Mouse (Mus musculus): ENCODE measurements around the gene Gm6309. TPM values are rescaled to one million over a fixed set of nuclear protein-coding genes. Genes with fewer than 3 reads are reported as not detected.
"Not testable (repeated sequence)": the region's sequence is repeated elsewhere in the genome, so short reads cannot be mapped to it uniquely, and the experiment has no call there.

The Gm6309 gene
- polyA plus RNA-seq, 1 experiment from 2014 or later = not detected

DNA sequence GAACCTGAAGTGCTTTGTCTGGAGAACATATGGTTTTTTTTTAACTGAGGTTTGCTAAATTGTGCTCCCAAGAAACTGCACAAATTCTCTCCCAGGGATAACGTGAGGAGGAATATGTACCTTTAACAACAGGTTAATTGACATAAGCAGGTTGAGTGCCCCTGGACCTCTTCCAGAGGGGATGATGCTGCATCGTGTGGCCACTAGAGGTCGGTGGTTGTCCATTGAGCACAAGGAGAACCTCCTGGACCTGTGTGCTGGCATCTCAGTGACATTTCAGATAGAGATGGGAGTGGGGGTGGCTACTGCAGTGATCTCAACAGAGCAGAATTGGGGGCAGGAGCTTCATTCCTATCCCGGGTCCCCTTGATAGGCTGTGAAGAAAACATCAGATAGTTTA, 2.2 kb upstream of the Gm6309 start:
- H3K27ac ChIP-seq; ATAC-seq (replicated peaks); H3K9me3 ChIP-seq; H3K9ac ChIP-seq; H3K4me1 ChIP-seq; H3K36me3 ChIP-seq (replicated peaks); H3K4me3 ChIP-seq; H3K4me2 ChIP-seq; H3K27me3 ChIP-seq (replicated peaks): not testable (repeated sequence)
- WGBS = 66% methylated on average over 4 of the region's 4 CpGs

DNA sequence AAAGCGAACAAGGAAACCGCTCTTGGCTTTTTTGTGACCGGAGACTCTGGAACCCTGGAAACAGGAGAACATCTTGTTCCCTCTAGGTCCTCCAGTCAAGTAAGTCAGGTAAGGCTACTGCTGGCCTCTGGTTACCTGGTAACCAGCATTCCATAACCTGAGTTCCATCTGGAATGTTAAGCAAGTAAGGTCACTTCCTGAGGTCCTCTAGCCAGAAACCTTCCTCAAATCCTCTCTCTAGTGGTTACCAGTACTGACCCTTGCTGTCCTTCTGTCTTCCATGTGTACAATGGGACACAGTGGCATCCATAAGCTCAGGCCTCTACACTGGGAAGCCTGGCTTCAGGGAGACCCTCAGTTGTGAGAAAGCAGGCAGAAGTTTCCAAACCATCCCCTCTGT, 10.1 kb downstream of the Gm6309 start, which contains the start of gene Gm5565:
Gene Gm5565, minus strand, starts transcription at position 101 of the 400 bp plus-strand sequence.
- not testable (repeated sequence) for H3K4me2 ChIP-seq; H3K9me3 ChIP-seq; H3K36me3 ChIP-seq (replicated peaks); H3K27me3 ChIP-seq (replicated peaks); H3K4me1 ChIP-seq; H3K4me3 ChIP-seq; H3K27ac ChIP-seq; H3K9ac ChIP-seq; ATAC-seq (replicated peaks)
- 97% methylated on average over 3 of the region's 3 CpGs for WGBS

DNA sequence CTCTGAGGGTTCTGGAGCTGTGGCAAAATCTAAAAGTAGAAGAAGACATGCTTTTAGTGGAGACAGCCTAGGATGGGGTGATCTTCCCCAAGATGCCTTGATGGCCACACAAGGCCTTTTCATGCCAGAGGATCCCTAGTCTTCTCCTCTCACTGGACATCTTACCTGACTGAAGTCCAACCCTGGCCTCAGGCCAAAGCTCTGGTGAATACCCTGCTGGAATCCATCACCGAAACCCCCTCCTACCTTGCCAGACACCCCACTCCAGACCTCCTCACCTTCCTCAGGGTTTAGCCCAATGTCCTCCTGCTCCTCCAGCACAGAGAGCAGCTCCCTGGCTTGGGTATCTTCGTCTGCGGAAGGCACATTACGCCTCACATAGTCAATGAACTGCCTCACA, 12.2 kb downstream of the Gm6309 start:
- not testable (repeated sequence) for H3K27ac ChIP-seq; ATAC-seq (replicated peaks); H3K4me3 ChIP-seq; H3K4me2 ChIP-seq; H3K9ac ChIP-seq; H3K27me3 ChIP-seq (replicated peaks); H3K4me1 ChIP-seq; H3K9me3 ChIP-seq; H3K36me3 ChIP-seq (replicated peaks)
- 82% methylated on average over 4 of the region's 4 CpGs for WGBS

DNA sequence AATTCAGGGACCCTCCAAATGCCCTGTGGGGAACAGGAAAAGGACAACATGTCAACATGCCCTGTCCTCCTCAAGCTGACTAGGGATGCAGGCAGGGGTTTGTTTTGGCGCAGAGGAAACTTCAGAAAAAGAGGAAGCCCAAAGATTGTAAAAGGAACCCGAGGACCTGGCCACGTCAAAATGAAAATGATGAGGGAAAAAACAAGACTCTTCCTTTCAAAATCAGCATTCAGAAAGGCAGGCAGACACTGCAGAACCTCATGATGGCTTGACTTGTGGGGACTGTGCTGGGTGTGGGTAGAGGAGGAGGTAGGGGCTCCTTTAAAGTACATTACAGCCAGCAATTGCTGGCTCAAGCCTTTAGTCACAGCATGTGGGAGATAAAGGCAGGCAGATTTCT, 20.1 kb downstream of the Gm6309 start:
- Histone ChIP-seq H3K4me2 (no peak overlapping the region), H3K9me3 (0 out of 2 replicates have a peak, but pooled peaks cover 3% of the 10 kb centered on the region), H3K4me3 (no peak overlapping the region), H3K36me3 (replicated peaks) (no peaks in the 10 kb centered on the region), H3K4me1 (no peaks in the 10 kb centered on the region), H3K27me3 (replicated peaks) (no peaks in the 10 kb centered on the region), H3K27ac (no peak overlapping the region), H3K9ac (no peak overlapping the region)
- WGBS = 73% methylated on average over 3 of the region's 3 CpGs
- no peak for ATAC-seq (replicated peaks)

DNA sequence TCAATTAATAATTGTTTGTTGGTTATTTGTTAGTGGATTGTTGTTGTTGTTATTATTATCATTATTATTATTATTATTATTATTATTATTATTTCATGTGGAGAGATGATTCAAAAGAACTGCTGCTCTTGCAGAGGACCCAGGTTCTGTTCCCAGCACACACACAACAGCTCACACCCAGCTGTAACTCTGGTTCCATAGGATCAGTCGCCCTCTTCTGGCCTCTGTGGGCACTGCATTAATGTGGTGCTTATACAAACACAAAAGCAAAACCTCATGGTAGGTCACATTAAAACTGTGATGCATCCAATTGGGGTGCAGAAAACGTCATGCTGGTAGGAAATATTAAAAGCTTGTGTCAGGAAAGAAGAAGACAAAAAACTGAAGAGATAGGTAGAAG, 22.6 kb downstream of the Gm6309 start:
- H3K9ac ChIP-seq = no peak overlapping the region
- no peak overlapping the region for H3K4me3 ChIP-seq
- H3K36me3 ChIP-seq (replicated peaks) = no peaks in the 10 kb centered on the region
- no peak overlapping the region for H3K4me2 ChIP-seq
- no peaks in the 10 kb centered on the region for H3K4me1 ChIP-seq
- no peak for ATAC-seq (replicated peaks)
- H3K9me3 ChIP-seq = 0 out of 2 replicates have a peak, but pooled peaks cover 3% of the 10 kb centered on the region
- 40% methylated on average over 2 of the region's 2 CpGs for WGBS
- H3K27ac ChIP-seq = no peak overlapping the region
- H3K27me3 ChIP-seq (replicated peaks) = no peaks in the 10 kb centered on the region

Other genes starting within 250 kb of the Gm6309 start
- gene Cyp3a25, start 161.1 kb downstream of the Gm6309 start, polyA plus RNA-seq (2015; fragmentation: Nextera tagmentation; extraction: Ambion mirVana) = not detected in 2 replicates
- gene Cyp3a59, start 91.5 kb downstream of the Gm6309 start, polyA plus RNA-seq (2015; fragmentation: Nextera tagmentation; extraction: Ambion mirVana) = not detected in 2 replicates
- not detected in 2 replicates for gene Gm5565, start 10.2 kb downstream of the Gm6309 start, polyA plus RNA-seq (2015; fragmentation: Nextera tagmentation; extraction: Ambion mirVana)
- 0.41 TPM in 1 of 2 replicates, not detected in the other for gene 1700001J03Rik, start 14.6 kb upstream of the Gm6309 start, polyA plus RNA-seq (2015; fragmentation: Nextera tagmentation; extraction: Ambion mirVana)
- 28.7 and 33.6 TPM in 2 replicates for gene Rnf6, start 50.8 kb upstream of the Gm6309 start, polyA plus RNA-seq (2015; fragmentation: Nextera tagmentation; extraction: Ambion mirVana)
- 19.5 and 21.2 TPM in 2 replicates for gene Cdk8, start 60.5 kb upstream of the Gm6309 start, polyA plus RNA-seq (2015; fragmentation: Nextera tagmentation; extraction: Ambion mirVana)
- 18.5 and 18.8 TPM in 2 replicates for gene Wasf3, start 214.3 kb upstream of the Gm6309 start, polyA plus RNA-seq (2015; fragmentation: Nextera tagmentation; extraction: Ambion mirVana)

Measured in midbrain, embryonic 15.5 days (tissue).